Mouse (Mus musculus): ENCODE results near the gene Begain.

The Begain gene

GRCm38 (mm10) chr12:109049949-109050348, 18.1 kb downstream of the Begain start:
- no peak for DNase-seq

GRCm38 (mm10) chr12:109045581-109045980, 22.4 kb downstream of the Begain start:
- DNase-seq, result no peak

GRCm38 (mm10) chr12:109044497-109044896, 23.5 kb downstream of the Begain start:
- no peak for DNase-seq

GRCm38 (mm10) chr12:109039311-109039710, 28.7 kb downstream of the Begain start:
- peak; percentile 26 for DNase-seq

GRCm38 (mm10) chr12:109038179-109038819, 29.7 kb downstream of the Begain start:
- DNase-seq, result no peak

GRCm38 (mm10) chr12:109037026-109037425, 31.0 kb downstream of the Begain start:
- DNase-seq, result no peak

- DNase-seq, result no peak
Measured at GRCm38 (mm10) chr12:109023780-109024179, 44.2 kb downstream of the Begain start.

GRCm38 (mm10) chr12:109022966-109023365, 45.1 kb downstream of the Begain start:
- no peak for DNase-seq

GRCm38 (mm10) chr12:109022181-109022691, 45.8 kb downstream of the Begain start:
- no peak for DNase-seq

GRCm38 (mm10) chr12:109010070-109010649, 57.9 kb downstream of the Begain start:
- DNase-seq, result peak; percentile 33

GRCm38 (mm10) chr12:109002978-109003377, 65.0 kb downstream of the Begain start:
- no peak for DNase-seq

GRCm38 (mm10) chr12:108997249-108997648, 70.8 kb downstream of the Begain start:
- DNase-seq, result no peak

- no peak for DNase-seq
Measured at GRCm38 (mm10) chr12:108995976-108996636, 71.9 kb downstream of the Begain start.

GRCm38 (mm10) chr12:108994436-108995031, 73.5 kb downstream of the Begain start:
- peak; percentile 20 for DNase-seq

GRCm38 (mm10) chr12:108993046-108993445, 75.0 kb downstream of the Begain start:
- DNase-seq, result no peak

GRCm38 (mm10) chr12:108990425-108990824, 77.6 kb downstream of the Begain start:
- no peak for DNase-seq

GRCm38 (mm10) chr12:108987448-108987847, 80.6 kb downstream of the Begain start:
- DNase-seq, result no peak

- no peak for DNase-seq
Measured at GRCm38 (mm10) chr12:108985025-108985424, 83.0 kb downstream of the Begain start.

- no peak for DNase-seq
Measured at GRCm38 (mm10) chr12:108984471-108984870, 83.5 kb downstream of the Begain start.

- no peak for DNase-seq
Measured at GRCm38 (mm10) chr12:108983496-108983895, 84.5 kb downstream of the Begain start.

- DNase-seq, result no peak
Measured at GRCm38 (mm10) chr12:108982684-108982960, 85.4 kb downstream of the Begain start.

Measured in right cerebral cortex, postnatal 25 days (tissue).